Mouse (Mus musculus) heart, postnatal 0 days (tissue): Measurements from ENCODE around the gene Adat3. TPM values are rescaled to one million over a fixed set of nuclear protein-coding genes. Genes with fewer than 3 reads are reported as not detected.
"Not testable (repeated sequence)": the region's sequence is repeated elsewhere in the genome, so short reads cannot be mapped to it uniquely, and the experiment has no call there.

ENCODE experiments used
- ATAC-seq: fragments of 200-750 bp; cut with Nextera tagmentation; 2 replicates; pipeline ENCODE4 v1.8.0; 2017; ENCODE audit warnings: low read depth, moderate number of reproducible peaks, moderate library complexity; ENCODE audit not compliant: insufficient read depth
- DNase-seq: peaks from one replicate; pipeline ENCODE4 v3.0.0-alpha.2; 2016; ENCODE audit warnings: low spot score
- H3K27ac ChIP-seq: fragments of 300-500 bp; sonication (generic); 2 replicates; pipeline ENCODE4 v1.5.1; 2014; ENCODE audit warnings: low read depth, mild to moderate bottlenecking
- H3K27me3 ChIP-seq: fragments of 300-500 bp; sonication (generic); 2 replicates; pipeline ENCODE4 v1.6.1; 2014; ENCODE audit warnings: low read length, mixed read lengths; ENCODE audit not compliant: control insufficient read depth, insufficient read depth
- H3K36me3 ChIP-seq: fragments of 300-500 bp; sonication (generic); replicated peaks from 2 replicates; pipeline ENCODE4 v1.6.1; 2014; ENCODE audit warnings: low read length, mixed read lengths; ENCODE audit not compliant: control insufficient read depth, insufficient read depth
- H3K4me1 ChIP-seq: fragments of 300-500 bp; sonication (generic); 2 replicates; pipeline ENCODE4 v1.6.1; 2014; ENCODE audit warnings: antibody characterized with exemption; ENCODE audit not compliant: control insufficient read depth, insufficient read depth
- H3K4me2 ChIP-seq: fragments of 300-500 bp; sonication (generic); 2 replicates; pipeline ENCODE4 v1.6.1; 2014; ENCODE audit warnings: low read depth, mild to moderate bottlenecking, low read length, moderate library complexity
- H3K4me3 ChIP-seq: fragments of 300-500 bp; sonication (generic); 2 replicates; pipeline ENCODE4 v1.5.1; 2014; ENCODE audit warnings: low read depth, low read length
- H3K9ac ChIP-seq: fragments of 300-500 bp; sonication (generic); replicated peaks from 2 replicates; pipeline ENCODE4 v1.6.1; 2014; ENCODE audit warnings: low read depth, low read length, mixed read lengths
- H3K9me3 ChIP-seq: fragments of 300-500 bp; sonication (generic); replicated peaks from 2 replicates; pipeline ENCODE4 v1.6.1; 2016; ENCODE audit warnings: low read length; ENCODE audit not compliant: control insufficient read depth
- CTCF ChIP-seq: IDR thresholded peaks from 2 replicates; pipeline ENCODE4 v1.5.1; 2016; ENCODE audit warnings: antibody characterized with exemption, control low read depth, low read depth
- EP300 ChIP-seq: IDR thresholded peaks from 2 replicates; pipeline ENCODE4 v1.6.1; 2016; ENCODE audit warnings: antibody characterized with exemption, low read depth
- WGBS: fragments of 180-500 bp; shearing (Covaris S2); extraction: QIAGEN DNeasy Blood & Tissue Kit; methylation state at CpG from one replicate; pipeline ENCODE4 v1.1.7; 2014; 5-methylcytosine and 5-hydroxymethylcytosine counted together
- polyA plus RNA-seq: library from polyadenylated mRNA; unstranded; fragments of >200 nt; fragmentation: Nextera tagmentation; extraction: Ambion mirVana; gene quantifications from 2 replicates; pipeline ENCODE4 v1.2.1, GENCODE M21; 2015
- total RNA-seq: library from RNA; depleted of rRNA; stranded (reverse); fragments of >200 nt; gene quantifications from 2 replicates; pipeline ENCODE4 v1.2.3, GENCODE M21; 2014; ENCODE audit warnings: low replicate concordance

The Adat3 gene
- total and polyA plus RNA-seq, 2 experiments from 2014 or later = 2.7 to 4.5 TPM

DNA sequence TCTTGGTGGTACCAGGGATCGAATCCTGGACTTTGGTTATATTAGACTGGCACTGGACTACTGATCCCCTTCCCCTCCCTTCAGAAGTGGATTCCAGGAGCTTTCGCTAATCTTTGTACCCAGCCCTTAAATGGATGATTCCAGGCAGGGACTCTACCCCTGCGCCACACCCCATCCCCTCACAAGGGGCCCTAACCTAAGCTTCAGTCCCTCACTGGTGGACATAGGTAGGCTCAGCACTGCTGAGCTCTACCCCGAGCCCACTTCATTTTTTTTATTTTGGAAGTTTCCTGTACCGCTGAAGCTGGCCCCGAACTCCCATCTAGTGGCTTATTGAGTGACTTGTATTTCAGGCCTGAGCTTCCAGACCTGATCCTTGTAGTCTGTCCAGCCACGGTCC, 684 bp downstream of the Adat3 start:
- H3K27me3 ChIP-seq = no peaks in the 10 kb centered on the region
- H3K36me3 ChIP-seq = peaks cover 22% of the 10 kb centered on the region
- H3K4me1 ChIP-seq = peaks cover 10% of the 10 kb centered on the region
- peak overlapping the region; percentile 51 for H3K9ac ChIP-seq
- 24% methylated on average over 7 of the region's 7 CpGs for WGBS
- TF ChIP-seq CTCF (no peak), EP300 (no peak)
- ATAC-seq = no peak
- no peak for DNase-seq
- H3K27ac ChIP-seq = peak overlapping the region; percentile 83
- H3K4me2 ChIP-seq = peak overlapping the region; percentile 81
- H3K4me3 ChIP-seq = peak overlapping the region; percentile 81
- no peaks in the 10 kb centered on the region for H3K9me3 ChIP-seq

DNA sequence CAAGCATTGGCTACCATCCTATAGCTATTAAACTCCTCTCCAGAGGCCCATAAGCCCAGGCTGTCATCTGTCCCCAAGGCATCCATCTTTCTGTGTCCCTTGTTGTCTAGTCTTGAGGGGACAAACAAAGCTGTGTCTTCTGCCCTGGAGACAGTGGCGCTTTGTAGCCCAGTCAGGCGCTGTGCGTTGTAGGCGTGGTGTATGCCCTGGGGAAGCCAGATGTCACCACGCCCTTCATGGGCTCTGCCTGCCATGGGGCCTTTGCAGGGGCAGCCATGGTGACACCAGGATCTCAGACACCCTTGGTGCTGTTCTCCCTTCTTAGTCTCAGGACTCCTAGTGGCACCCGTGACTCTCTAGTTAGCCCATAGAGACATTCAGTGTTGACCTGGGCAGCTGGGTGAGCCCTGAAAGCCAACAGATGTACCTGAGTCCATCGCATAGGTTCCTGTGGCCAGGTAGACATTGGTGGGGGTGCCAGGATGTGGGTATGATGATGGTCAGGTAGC, 1.4 kb downstream of the Adat3 start:
- ATAC-seq = no peak
- H3K4me3 ChIP-seq = no peak overlapping the region
- no peaks in the 10 kb centered on the region for H3K9me3 ChIP-seq
- H3K9ac ChIP-seq = no peak overlapping the region
- WGBS = 82% methylated on average over 7 of the region's 7 CpGs
- peaks cover 29% of the 10 kb centered on the region for H3K36me3 ChIP-seq
- H3K27me3 ChIP-seq = no peaks in the 10 kb centered on the region
- no peak for TF ChIP-seq CTCF
- TF ChIP-seq EP300 = no peak
- peaks cover 10% of the 10 kb centered on the region for H3K4me1 ChIP-seq
- H3K4me2 ChIP-seq = peak overlapping the region; percentile 81
- DNase-seq = no peak
- peak overlapping the region; percentile 83; the same call in 1 of the 2 replicates for H3K27ac ChIP-seq

DNA sequence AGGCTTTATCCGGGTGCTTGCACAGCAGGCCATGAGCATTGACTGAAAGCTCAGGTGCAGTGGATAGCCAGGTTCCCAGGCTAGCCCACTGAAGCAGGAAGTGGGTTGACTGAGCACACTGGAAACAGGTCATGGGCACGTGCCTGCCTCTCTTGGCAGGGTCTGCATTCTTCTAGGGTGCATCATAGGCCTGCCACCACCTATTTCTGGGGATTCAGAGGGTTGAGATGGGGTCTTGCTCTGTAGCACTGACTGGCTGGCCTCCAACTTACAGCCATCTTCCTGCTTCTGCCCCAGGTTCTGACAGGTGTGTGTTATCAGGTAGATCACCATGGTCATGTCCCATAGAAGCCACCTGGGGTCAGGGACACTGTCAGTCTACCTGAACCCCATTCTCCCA, 2.3 kb downstream of the Adat3 start:
- H3K9me3 ChIP-seq = no peaks in the 10 kb centered on the region
- no peak overlapping the region for H3K4me3 ChIP-seq
- 81% methylated on average over 2 of the region's 2 CpGs for WGBS
- no peak for DNase-seq
- H3K4me2 ChIP-seq = no peak overlapping the region
- peaks cover 35% of the 10 kb centered on the region for H3K36me3 ChIP-seq
- peaks cover 10% of the 10 kb centered on the region for H3K4me1 ChIP-seq
- H3K27ac ChIP-seq = no peak overlapping the region
- no peaks in the 10 kb centered on the region for H3K27me3 ChIP-seq
- no peak for ATAC-seq
- TF ChIP-seq CTCF (no peak), EP300 (no peak)
- H3K9ac ChIP-seq = no peak overlapping the region

DNA sequence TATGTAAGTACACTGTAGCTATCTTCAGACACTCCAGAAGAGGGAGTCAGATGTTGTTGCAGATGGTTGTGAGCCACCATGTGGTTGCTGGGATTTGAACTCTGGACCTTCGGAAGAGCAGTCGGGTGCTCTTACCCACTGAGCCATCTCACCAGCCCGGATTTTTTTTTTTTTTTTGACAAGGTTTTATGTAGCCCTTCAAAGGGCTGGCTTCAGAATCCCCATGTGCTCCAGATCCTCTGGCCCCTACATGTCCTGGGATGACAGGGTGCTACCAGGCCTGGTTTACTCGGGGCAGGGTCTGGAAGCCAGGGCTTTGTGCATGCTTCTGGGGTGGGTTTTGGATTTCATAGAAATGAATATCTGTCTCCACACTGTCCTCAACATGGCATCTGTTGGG, 3.0 kb downstream of the Adat3 start, which contains the start of gene Gm49322:
TSS of gene Gm49322 (plus strand) at position 301 of the 400 bp plus-strand sequence.
- not testable (repeated sequence) for H3K9me3 ChIP-seq

DNA sequence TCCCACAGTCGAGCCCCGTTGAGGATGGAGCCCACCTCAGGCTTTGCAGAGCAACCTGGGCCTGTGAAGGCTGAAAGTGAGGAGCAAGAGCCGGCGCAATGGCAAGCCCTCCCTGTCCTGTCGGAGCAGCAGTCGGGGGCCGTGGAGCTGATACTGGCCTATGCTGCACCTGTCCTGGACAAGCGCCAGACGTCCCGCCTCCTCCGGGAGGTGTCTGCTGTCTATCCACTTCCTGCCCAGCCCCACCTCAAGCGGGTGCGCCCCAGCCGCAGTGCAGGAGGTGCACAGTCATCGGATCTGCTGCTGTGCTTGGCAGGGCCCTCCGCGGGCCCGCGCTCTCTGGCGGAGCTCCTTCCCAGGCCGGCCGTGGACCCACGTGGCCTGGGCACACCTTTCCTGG, 3.6 kb downstream of the Adat3 start:
- no peak for DNase-seq
- ATAC-seq = no peak
- no peak overlapping the region for H3K4me3 ChIP-seq

More for the DNA sequence above, 3.0 kb downstream of the Adat3 start, which contains the start of gene Gm49322:
- H3K4me1 ChIP-seq, DNase-seq, H3K9ac ChIP-seq, H3K27me3 ChIP-seq, H3K4me2 ChIP-seq, ATAC-seq, H3K27ac ChIP-seq, H3K4me3 ChIP-seq: not testable (repeated sequence)
- peaks cover 35% of the 10 kb centered on the region for H3K36me3 ChIP-seq
- 76% methylated on average over 3 of the region's 4 CpGs for WGBS

DNA sequence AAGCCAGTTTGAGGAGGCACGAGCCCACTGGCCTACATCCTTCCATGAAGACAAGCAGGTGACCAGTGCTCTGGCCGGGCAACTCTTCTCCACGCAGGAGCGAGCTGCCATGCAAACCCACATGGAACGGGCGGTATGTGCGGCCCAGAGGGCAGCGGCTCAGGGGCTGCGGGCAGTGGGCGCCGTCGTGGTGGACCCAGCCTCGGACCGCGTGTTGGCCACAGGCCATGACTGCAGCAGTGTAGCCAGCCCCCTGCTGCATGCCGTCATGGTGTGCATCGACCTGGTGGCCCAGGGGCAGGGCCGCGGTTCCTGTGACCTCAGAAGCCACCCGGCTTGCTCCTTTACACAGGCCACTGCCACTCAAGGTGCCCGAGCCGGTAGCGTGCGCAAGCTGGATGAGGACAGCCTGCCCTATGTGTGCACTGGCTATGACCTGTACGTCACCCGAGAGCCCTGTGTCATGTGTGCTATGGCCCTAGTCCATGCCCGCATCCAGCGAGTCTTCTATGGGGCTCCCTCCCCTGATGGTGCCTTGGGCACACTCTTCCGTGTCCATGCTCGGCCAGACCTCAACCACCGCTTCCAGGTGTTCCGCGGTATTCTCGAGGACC, 4.2 kb downstream of the Adat3 start:
- 95% methylated on average over 34 of the region's 34 CpGs for WGBS
- TF ChIP-seq EP300 (no peak), CTCF (no peak)
- no peak for ATAC-seq
- Histone ChIP-seq H3K27ac (no peak overlapping the region), H3K4me1 (peaks cover 10% of the 10 kb centered on the region), H3K4me2 (no peak overlapping the region), H3K9ac (no peak overlapping the region), H3K27me3 (no peaks in the 10 kb centered on the region), H3K4me3 (no peak overlapping the region), H3K9me3 (no peaks in the 10 kb centered on the region), H3K36me3 (peaks cover 35% of the 10 kb centered on the region)
- no peak for DNase-seq

More for the DNA sequence above, 3.6 kb downstream of the Adat3 start:
- Histone ChIP-seq H3K36me3 (peaks cover 35% of the 10 kb centered on the region), H3K9me3 (no peaks in the 10 kb centered on the region), H3K9ac (no peak overlapping the region), H3K27ac (no peak overlapping the region), H3K27me3 (no peaks in the 10 kb centered on the region), H3K4me2 (no peak overlapping the region), H3K4me1 (peaks cover 10% of the 10 kb centered on the region)
- TF ChIP-seq EP300 (no peak), CTCF (no peak)
- WGBS = 87% methylated on average over 23 of the region's 23 CpGs
